Mouse (Mus musculus): ENCODE measurements around the gene Mcam.

- TF ChIP-seq CTCF (IDR thresholded peaks at IDR 0.05; ENCODE audit: borderline replicate concordance, insufficient read depth, low read length) (no peak), POLR2A (IDR thresholded peaks at IDR 0.05; ENCODE audit: low read depth, low read length) (peak; percentile 85)
Measured at GRCm38 (mm10) chr9:44084659-44085229, 49.5 kb upstream of the Mcam start.

All from embryonic fibroblast, embryonic 13.5 days (primary cell).